Mouse (Mus musculus): ENCODE measurements at regions not wholly inside any gene's neighbourhood (a gene's known extent, or its start where the extent isn't known, plus 50 kb on each side); places are given as distances from the start of the nearest gene placed in this dataset.
"Not testable (repeated sequence)": the region's sequence is repeated elsewhere in the genome, so short reads cannot be mapped to it uniquely, and the experiment has no call there.

DNA sequence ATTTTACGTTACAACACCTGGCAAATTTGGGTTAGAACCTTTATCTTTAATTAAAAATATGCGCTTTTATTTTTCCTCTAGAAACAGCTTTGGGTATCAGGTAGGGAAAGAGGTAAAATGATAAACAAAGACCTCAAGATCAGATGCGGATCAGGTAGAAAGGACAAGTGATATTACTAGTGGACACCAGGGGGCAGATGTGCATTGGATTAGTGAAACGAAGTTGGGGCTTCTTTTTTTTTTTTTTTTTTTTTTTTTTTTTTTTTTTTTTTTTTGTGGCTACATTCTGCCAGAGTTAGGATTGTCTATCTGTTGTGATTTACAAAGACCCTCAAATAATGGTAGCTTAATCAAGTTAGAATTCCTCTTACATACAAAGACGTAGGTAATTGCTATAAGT, 153.8 kb downstream of the Cd109 start:
- no peak overlapping the region for H3K4me3 ChIP-seq
- H3K4me1 ChIP-seq = no peaks in the 10 kb centered on the region
- DNase-seq (ENCODE audit: low spot score) = no peak
- no peaks in the 10 kb centered on the region for H3K9me3 ChIP-seq (replicated peaks)
- H3K27ac ChIP-seq = no peak overlapping the region
- no peaks in the 10 kb centered on the region for H3K36me3 ChIP-seq
- WGBS = 38% methylated on average over 5 of the region's 5 CpGs
- no peaks in the 10 kb centered on the region for H3K27me3 ChIP-seq (ENCODE audit: low read depth, poor library complexity, severe bottlenecking)

GRCm38 (mm10) chr9:78773936-78774335, 158.6 kb downstream of the Cd109 start:
- H3K4me1 ChIP-seq = no peaks in the 10 kb centered on the region
- WGBS = 64% methylated on average over 3 of the region's 3 CpGs
- no peaks in the 10 kb centered on the region for H3K9me3 ChIP-seq (replicated peaks)
- no peak for DNase-seq (ENCODE audit: low spot score)
- H3K36me3 ChIP-seq = no peaks in the 10 kb centered on the region
- H3K27me3 ChIP-seq (ENCODE audit: low read depth, poor library complexity, severe bottlenecking) = no peaks in the 10 kb centered on the region
- no peak overlapping the region for H3K4me3 ChIP-seq
- no peak overlapping the region for H3K27ac ChIP-seq

GRCm38 (mm10) chr9:78775462-78775861, 160.1 kb downstream of the Cd109 start:
- Histone ChIP-seq H3K27ac (no peak overlapping the region), H3K36me3 (no peaks in the 10 kb centered on the region), H3K4me3 (no peak overlapping the region), H3K27me3 (ENCODE audit: low read depth, poor library complexity, severe bottlenecking) (no peaks in the 10 kb centered on the region), H3K4me1 (no peaks in the 10 kb centered on the region), H3K9me3 (replicated peaks) (no peaks in the 10 kb centered on the region)
- 18% methylated on average over 5 of the region's 5 CpGs for WGBS
- peak; percentile 69 for DNase-seq (ENCODE audit: low spot score)

- no peak for DNase-seq (ENCODE audit: low spot score)
- Histone ChIP-seq H3K4me1 (peaks cover 18% of the 10 kb centered on the region), H3K9me3 (replicated peaks) (no peaks in the 10 kb centered on the region), H3K4me3 (no peak overlapping the region), H3K27ac (no peak overlapping the region), H3K36me3 (no peaks in the 10 kb centered on the region), H3K27me3 (ENCODE audit: low read depth, poor library complexity, severe bottlenecking) (no peaks in the 10 kb centered on the region)
- 96% methylated on average over 4 of the region's 4 CpGs for WGBS
Observed at GRCm38 (mm10) chr9:78780595-78780994, 165.2 kb downstream of the Cd109 start.

DNA sequence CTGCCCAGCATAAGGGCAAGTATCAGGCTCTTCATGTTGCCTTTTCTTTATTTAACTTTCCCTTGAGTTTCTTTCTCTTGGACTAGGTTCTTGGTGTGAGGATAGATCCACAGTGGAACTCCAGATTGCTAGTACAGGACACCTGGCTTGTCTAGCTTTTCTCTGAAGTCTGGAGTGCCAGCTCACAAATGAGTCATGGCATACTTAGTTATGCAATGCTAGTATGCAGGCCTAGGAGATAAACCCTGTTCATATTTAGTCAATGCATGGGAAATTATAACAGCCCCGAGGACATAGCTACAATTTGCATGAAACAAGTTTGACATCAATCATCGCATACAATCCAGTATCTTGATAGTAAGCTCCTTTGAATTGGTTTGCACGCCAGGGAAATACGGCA, 167.0 kb downstream of the Cd109 start:
- DNase-seq (ENCODE audit: low spot score) = no peak
- H3K9me3 ChIP-seq (replicated peaks) = no peaks in the 10 kb centered on the region
- H3K4me1 ChIP-seq = peaks cover 22% of the 10 kb centered on the region
- no peak overlapping the region for H3K4me3 ChIP-seq
- WGBS = 91% methylated on average over 4 of the region's 4 CpGs
- no peaks in the 10 kb centered on the region for H3K36me3 ChIP-seq
- no peak overlapping the region for H3K27ac ChIP-seq
- no peaks in the 10 kb centered on the region for H3K27me3 ChIP-seq (ENCODE audit: low read depth, poor library complexity, severe bottlenecking)

DNA sequence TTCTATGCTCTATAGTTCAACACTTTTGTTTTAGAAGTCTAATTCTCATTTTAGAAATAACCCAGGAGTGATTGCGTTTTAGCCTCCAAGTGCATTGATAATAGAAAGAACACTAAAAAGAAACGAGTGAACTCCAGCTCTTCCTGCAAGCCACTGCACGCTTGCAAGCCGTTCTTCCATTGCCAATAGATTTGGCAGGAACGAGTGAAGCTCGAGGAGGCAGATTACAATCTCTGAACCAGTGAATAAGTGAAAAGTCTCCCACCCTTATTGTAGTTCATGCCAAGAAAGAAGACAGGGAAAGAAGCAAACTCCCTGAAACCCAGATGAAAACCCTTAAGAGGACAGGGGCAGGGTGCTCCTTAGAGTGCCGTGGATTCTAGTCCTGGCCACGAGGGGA, 167.5 kb downstream of the Cd109 start:
- WGBS = 75% methylated on average over 8 of the region's 8 CpGs
- H3K4me1 ChIP-seq = peaks cover 27% of the 10 kb centered on the region
- DNase-seq (ENCODE audit: low spot score) = no peak
- H3K9me3 ChIP-seq (replicated peaks) = no peaks in the 10 kb centered on the region
- no peaks in the 10 kb centered on the region for H3K27me3 ChIP-seq (ENCODE audit: low read depth, poor library complexity, severe bottlenecking)
- H3K4me3 ChIP-seq = no peak overlapping the region
- no peak overlapping the region for H3K27ac ChIP-seq
- no peaks in the 10 kb centered on the region for H3K36me3 ChIP-seq

DNA sequence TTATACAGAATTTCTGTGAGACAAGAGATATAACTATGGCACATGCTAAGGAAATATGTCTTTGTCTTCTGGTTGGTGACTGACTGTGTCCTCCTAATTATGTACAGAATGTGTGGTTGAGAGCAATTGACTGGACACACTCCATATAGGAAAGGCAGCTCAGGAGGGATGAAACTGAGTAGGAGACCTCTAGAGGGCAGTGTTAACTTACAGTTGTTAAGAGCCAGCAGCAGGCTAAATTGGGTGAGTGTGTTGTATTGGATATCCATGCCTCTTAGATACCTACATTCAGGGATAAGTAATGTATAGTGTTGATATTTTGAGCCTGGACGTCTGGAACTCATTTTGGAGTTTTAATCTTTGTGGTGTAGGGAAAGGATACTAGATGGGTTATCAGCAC, 172.5 kb downstream of the Cd109 start:
- DNase-seq (ENCODE audit: low spot score) = no peak
- WGBS = 11% methylated on average over 1 of the region's 1 CpGs
- Histone ChIP-seq H3K27ac (peak overlapping the region; percentile 23; the same call in 1 of the 2 replicates), H3K4me3 (no peak overlapping the region), H3K36me3 (no peaks in the 10 kb centered on the region), H3K27me3 (ENCODE audit: low read depth, poor library complexity, severe bottlenecking) (no peaks in the 10 kb centered on the region), H3K9me3 (replicated peaks) (no peaks in the 10 kb centered on the region), H3K4me1 (peaks cover 29% of the 10 kb centered on the region)

DNA sequence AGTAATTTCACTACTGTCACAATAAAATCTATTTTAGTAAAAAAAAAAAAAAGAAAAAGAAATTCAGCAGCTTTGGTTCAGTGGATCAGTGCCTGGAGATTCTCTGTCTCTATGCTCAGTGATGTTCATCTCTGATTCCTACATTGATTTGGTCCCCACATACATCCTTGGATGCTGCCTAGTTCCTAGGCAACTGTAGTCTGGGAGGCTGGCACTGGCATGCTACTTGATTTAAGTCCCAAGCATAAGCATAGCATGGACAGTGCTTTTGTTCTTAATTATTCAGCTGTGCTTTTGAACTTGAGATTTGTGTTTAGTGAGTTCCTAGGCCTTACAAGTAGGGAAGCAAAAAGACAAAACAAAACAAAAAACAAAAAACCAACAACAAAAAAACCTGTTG, 174.4 kb downstream of the Cd109 start:
- no peak overlapping the region for H3K27ac ChIP-seq
- no peaks in the 10 kb centered on the region for H3K27me3 ChIP-seq (ENCODE audit: low read depth, poor library complexity, severe bottlenecking)
- DNase-seq (ENCODE audit: low spot score) = no peak
- H3K4me3 ChIP-seq = no peak overlapping the region
- no peaks in the 10 kb centered on the region for H3K36me3 ChIP-seq
- no peaks in the 10 kb centered on the region for H3K9me3 ChIP-seq (replicated peaks)
- H3K4me1 ChIP-seq = peaks cover 12% of the 10 kb centered on the region

- Histone ChIP-seq H3K27me3 (ENCODE audit: low read depth, poor library complexity, severe bottlenecking) (no peaks in the 10 kb centered on the region), H3K4me1 (peaks cover 11% of the 10 kb centered on the region), H3K27ac (no peak overlapping the region), H3K9me3 (replicated peaks) (no peaks in the 10 kb centered on the region), H3K36me3 (no peaks in the 10 kb centered on the region), H3K4me3 (no peak overlapping the region)
- 85% methylated on average over 2 of the region's 2 CpGs for WGBS
- no peak for DNase-seq (ENCODE audit: low spot score)
Observed at GRCm38 (mm10) chr9:78790155-78790554, 174.8 kb downstream of the Cd109 start.

GRCm38 (mm10) chr9:78795801-78796200, 180.5 kb downstream of the Cd109 start:
- Histone ChIP-seq H3K9me3 (replicated peaks) (no peaks in the 10 kb centered on the region), H3K4me3 (no peak overlapping the region), H3K36me3 (no peaks in the 10 kb centered on the region), H3K27me3 (ENCODE audit: low read depth, poor library complexity, severe bottlenecking) (no peaks in the 10 kb centered on the region), H3K4me1 (no peaks in the 10 kb centered on the region), H3K27ac (no peak overlapping the region)
- 64% methylated on average over 1 of the region's 1 CpGs for WGBS
- no peak for DNase-seq (ENCODE audit: low spot score)

GRCm38 (mm10) chr9:78817221-78817620, 201.9 kb downstream of the Cd109 start:
- Histone ChIP-seq H3K36me3 (no peaks in the 10 kb centered on the region), H3K9me3 (replicated peaks) (no peaks in the 10 kb centered on the region), H3K4me1 (0 out of 2 replicates have a peak, but pooled peaks cover 3% of the 10 kb centered on the region), H3K27me3 (ENCODE audit: low read depth, poor library complexity, severe bottlenecking) (no peaks in the 10 kb centered on the region), H3K4me3 (no peak overlapping the region), H3K27ac (no peak overlapping the region)
- no peak for DNase-seq (ENCODE audit: low spot score)
- 83% methylated on average over 4 of the region's 4 CpGs for WGBS

- H3K36me3 ChIP-seq; H3K27me3 ChIP-seq (ENCODE audit: low read depth, poor library complexity, severe bottlenecking); H3K4me1 ChIP-seq; H3K9me3 ChIP-seq (replicated peaks); DNase-seq (ENCODE audit: low spot score): not testable (repeated sequence)
- WGBS = 8% methylated on average over 52 of the region's 52 CpGs
- H3K4me3 ChIP-seq = peak overlapping the region; percentile 45
- H3K27ac ChIP-seq = peak overlapping the region; percentile 59; the same call in 1 of the 2 replicates
Observed at GRCm38 (mm10) chr9:78821554-78822212, 206.3 kb downstream of the Cd109 start.

DNA sequence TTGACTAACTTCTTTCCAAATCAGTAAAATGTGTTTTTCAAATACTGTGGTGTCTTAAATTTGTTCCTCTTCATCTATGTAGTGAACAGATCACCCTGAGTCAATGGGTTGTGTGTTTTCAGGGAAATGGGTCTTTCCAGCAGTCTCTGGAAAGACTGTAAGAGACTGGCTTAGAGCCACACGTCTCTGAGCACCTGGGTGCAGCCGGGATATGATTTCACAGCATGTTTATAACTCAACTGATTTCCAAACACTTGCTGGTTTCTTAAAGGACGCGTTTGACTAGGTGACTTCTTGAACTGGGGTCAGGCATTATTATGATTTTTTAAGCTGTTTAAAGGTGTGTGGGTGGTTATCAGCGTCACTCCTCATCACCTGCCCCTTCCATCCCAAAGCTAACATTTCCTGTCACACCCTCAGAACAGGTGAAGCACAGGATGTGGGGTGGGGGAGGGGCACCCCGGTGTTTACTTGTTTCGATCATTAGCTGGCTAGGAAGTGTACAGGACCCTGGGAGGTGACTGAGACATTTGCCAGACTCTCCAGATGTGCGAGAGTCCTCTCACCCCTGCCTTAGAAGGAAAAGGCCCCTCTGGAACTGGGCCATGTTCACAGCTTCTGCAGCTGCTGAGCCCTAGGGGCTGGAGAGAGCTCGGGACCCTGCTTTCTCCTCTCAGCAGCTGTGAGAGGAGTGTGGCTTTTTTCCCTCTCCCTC, 229.8 kb downstream of the Cd109 start:
- no peaks in the 10 kb centered on the region for H3K27me3 ChIP-seq (ENCODE audit: low read depth, poor library complexity, severe bottlenecking)
- no peak overlapping the region for H3K4me3 ChIP-seq
- peaks cover 37% of the 10 kb centered on the region for H3K4me1 ChIP-seq
- WGBS = 26% methylated on average over 9 of the region's 9 CpGs
- H3K27ac ChIP-seq = peak overlapping the region; percentile 86
- H3K9me3 ChIP-seq (replicated peaks) = no peaks in the 10 kb centered on the region
- H3K36me3 ChIP-seq = no peaks in the 10 kb centered on the region
- peak; percentile 92 for DNase-seq (ENCODE audit: low spot score)
